Mouse (Mus musculus) testis, adult 10 weeks (tissue): Measurements from ENCODE around the gene Actl6a. TPM values are rescaled to one million over a fixed set of nuclear protein-coding genes. Genes with fewer than 3 reads are reported as not detected.

ENCODE experiments used
- polyA plus RNA-seq: library from polyadenylated mRNA; stranded (reverse); fragments of 350-450 nt; fragmentation: Illumina TruSeq; extraction: RNeasy Lipid Tissue Mini Kit (QIAGEN cat#74804); gene quantifications from one replicate; pipeline ENCODE4 v1.2.3, GENCODE M21; 2014; ENCODE audit warnings: low read depth, low replicate concordance

Gene Actl6a
- polyA plus RNA-seq, result 89.5 TPM

GRCm38 (mm10) chr3:32705647-32706348 lies at the start of gene Actl6a:
Gene Actl6a, plus strand, starts transcription at chr3:32706298.

GRCm38 (mm10) chr3:32736244-32737171 lies 30.4 kb downstream of the Actl6a start, which contains the start of gene Ndufb5:
Gene Ndufb5, plus strand, starts transcription at chr3:32736990.

GRCm38 (mm10) chr3:32737172-32737655 lies 31.1 kb downstream of the Actl6a start, which contains the start of gene Mrpl47:
Gene Mrpl47, minus strand, starts transcription at chr3:32737605.

Other genes with a start within 250 kb of the Actl6a start
- 0.94 TPM for gene Kcnmb3, start 214.1 kb upstream of the Actl6a start, polyA plus RNA-seq
- 139 TPM for gene Zfp639, start 196.0 kb upstream of the Actl6a start, polyA plus RNA-seq
- 192 TPM for gene Mfn1, start 176.8 kb upstream of the Actl6a start, polyA plus RNA-seq
- gene Gnb4, start 89.7 kb upstream of the Actl6a start, polyA plus RNA-seq, result 1.9 TPM
- gene Ndufb5, start 30.7 kb downstream of the Actl6a start, polyA plus RNA-seq, result 333 TPM
- gene Mrpl47, start 31.3 kb downstream of the Actl6a start, polyA plus RNA-seq, result 172 TPM
- 0.03 TPM for gene Usp13, start 111.2 kb downstream of the Actl6a start, polyA plus RNA-seq